Mouse (Mus musculus): ENCODE results near the gene Tmem102.

DNA sequence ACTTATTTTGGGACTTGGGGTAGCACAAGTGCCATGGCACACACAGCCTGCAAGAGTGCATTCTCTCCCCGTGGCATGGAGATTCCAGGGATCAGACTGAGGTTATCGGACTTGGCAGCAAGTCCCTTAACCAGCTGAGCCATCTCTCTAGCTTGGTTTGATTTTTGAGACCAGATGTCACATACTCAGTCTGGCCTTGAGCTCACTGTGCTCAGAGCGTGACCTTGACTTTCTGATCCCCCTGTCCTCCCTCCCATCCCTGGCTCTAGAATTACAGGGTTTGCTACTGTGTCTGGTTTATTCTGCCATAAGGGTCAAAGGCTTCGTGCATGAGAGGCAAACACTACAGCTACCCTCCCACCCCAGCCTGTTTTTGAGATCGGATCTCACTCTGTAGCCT, 16.0 kb downstream of the Tmem102 start:
- no peak for TF ChIP-seq CTCF (IDR thresholded peaks at IDR 0.05; ENCODE audit: low read depth, low read length)
- TF ChIP-seq POLR2A (IDR thresholded peaks at IDR 0.05; ENCODE audit: insufficient read depth, low read length): no peak
- no peak for TF ChIP-seq EP300 (IDR thresholded peaks at IDR 0.05; ENCODE audit: insufficient read depth, low read depth, low read length)
